Comparison of ENCODE assay signal across 8 mouse cellular contexts in the genomic region with DNA sequence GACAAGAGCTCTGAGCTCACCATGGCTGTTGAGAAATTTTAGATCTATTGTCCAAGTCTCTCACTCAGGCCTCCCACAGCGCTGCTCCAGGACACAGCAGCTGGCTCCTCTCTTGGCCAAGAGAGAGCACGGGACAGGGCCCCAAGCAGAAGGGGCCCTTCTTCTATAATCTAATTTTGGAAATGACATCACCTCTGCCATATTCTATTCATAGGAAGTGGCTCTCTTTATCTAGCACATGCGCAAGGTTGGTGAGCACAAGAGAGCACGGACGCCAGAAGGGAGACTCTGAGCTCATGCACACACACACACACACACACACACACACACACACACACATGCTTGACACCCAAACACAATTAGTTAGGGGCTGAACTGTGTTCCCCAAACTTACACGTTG. TPM values are rescaled to one million over a fixed set of nuclear protein-coding genes. Genes with fewer than 3 reads are reported as not detected.
A peak's percentile ranks its signal among the peaks of the same experiment; 100 is the strongest.
DNase-seq lines count a peak whose midpoint lies in the region; ATAC-seq and TF ChIP-seq lines count a peak whose summit lies in the region.

No protein-coding gene starts in this region.

- no peak for ATAC-seq in forebrain, embryonic 15.5 days (replicated peaks)
- no peak for ATAC-seq in forebrain, embryonic 16.5 days

- H3K79me2 ChIP-seq in macrophage (ENCODE audit: inconsistent target): no peaks in the 10 kb centered on the region

- peak; percentile 11 to 30 for DNase-seq in lung, adult 18-20 months
- DNase-seq in lung, adult 2 months: no peak
- peak; percentile 20 to 21 for DNase-seq in cerebellum, postnatal 10 days
- peak; percentile 46 for DNase-seq in induced T-regulatory cell, adult 2 months (ENCODE audit: low read depth)
- no peak for DNase-seq in thymus, postnatal 10 days (ENCODE audit: low spot score in 2 of 2)

- no peaks in the 10 kb centered on the region for H3K27me3 ChIP-seq in forebrain, embryonic 15.5 days
- no peaks in the 10 kb centered on the region for H3K27me3 ChIP-seq in forebrain, embryonic 16.5 days (replicated peaks; ENCODE audit: control insufficient read depth, insufficient read depth, low read length)

- H3K4me3 ChIP-seq in lung, adult 2 months (replicated peaks; ENCODE audit: extremely low read depth, low read depth, low read length): no peak overlapping the region
- no peak overlapping the region for H3K4me3 ChIP-seq in macrophage (ENCODE audit: inconsistent target)
- H3K4me3 ChIP-seq in forebrain, embryonic 15.5 days: no peak overlapping the region
- no peak overlapping the region for H3K4me3 ChIP-seq in forebrain, embryonic 16.5 days (replicated peaks; ENCODE audit: low read length)

- peak overlapping the region; percentile 45 for H3K27ac ChIP-seq in macrophage
- no peak overlapping the region for H3K27ac ChIP-seq in forebrain, embryonic 15.5 days (replicated peaks)
- H3K27ac ChIP-seq in forebrain, embryonic 16.5 days (ENCODE audit: low read length): no peak overlapping the region

- WGBS in lung, adult 2 months: 13% methylated on average over 6 of the region's 6 CpGs
- WGBS in macrophage (ENCODE audit: missing documents): 54% methylated on average over 6 of the region's 6 CpGs
- WGBS in forebrain, embryonic 15.5 days: 60% methylated on average over 6 of the region's 6 CpGs
- 63% methylated on average over 6 of the region's 6 CpGs for WGBS in forebrain, embryonic 16.5 days

- no peaks in the 10 kb centered on the region for H3K9me3 ChIP-seq in forebrain, embryonic 15.5 days
- no peaks in the 10 kb centered on the region for H3K9me3 ChIP-seq in forebrain, embryonic 16.5 days (ENCODE audit: control insufficient read depth, low read length)

- H3K9ac ChIP-seq in forebrain, embryonic 15.5 days (replicated peaks): no peak overlapping the region
- H3K9ac ChIP-seq in forebrain, embryonic 16.5 days (replicated peaks; ENCODE audit: low read depth, low read length): no peak overlapping the region

- no peak for TF ChIP-seq POLR2A in lung, adult 2 months (IDR thresholded peaks at IDR 0.05; ENCODE audit: borderline replicate concordance, extremely low read depth, low read depth, low read length)

- H3K4me2 ChIP-seq in forebrain, embryonic 15.5 days (replicated peaks): no peak overlapping the region
- H3K4me2 ChIP-seq in forebrain, embryonic 16.5 days (ENCODE audit: low read length): no peak overlapping the region

- H3K4me1 ChIP-seq in lung, adult 2 months (ENCODE audit: control insufficient read depth, insufficient read depth, low read length): no peaks in the 10 kb centered on the region; the same call in 1 of the 2 replicates
- H3K4me1 ChIP-seq in forebrain, embryonic 15.5 days: peaks cover 3% of the 10 kb centered on the region; the same call in 1 of the 2 replicates
- peaks cover 2% of the 10 kb centered on the region; the same call in 1 of the 2 replicates for H3K4me1 ChIP-seq in forebrain, embryonic 16.5 days (replicated peaks; ENCODE audit: control insufficient read depth, insufficient read depth, low read length)

- TF ChIP-seq CTCF in lung, adult 2 months (IDR thresholded peaks at IDR 0.05; ENCODE audit: insufficient read depth, low read length): no peak

- peaks cover 10% of the 10 kb centered on the region; the same call in 1 of the 2 replicates for H3K36me3 ChIP-seq in macrophage (ENCODE audit: inconsistent target)
- no peaks in the 10 kb centered on the region for H3K36me3 ChIP-seq in forebrain, embryonic 15.5 days
- H3K36me3 ChIP-seq in forebrain, embryonic 16.5 days (ENCODE audit: control insufficient read depth, insufficient read depth): no peaks in the 10 kb centered on the region

RNA-seq across cellular contexts. Expression of a gene that starts 31.5 kb away (rescaled TPM):
- 6.3 and 9.8 TPM in 2 replicates for polyA plus RNA-seq in lung, adult 2 months (2012; rRNA removed)
- total RNA-seq in macrophage (2018; cell fraction: chromatin; rRNA removed): 100 to 1,000 TPM in 7 of 26 experiments, 10 to 100 TPM in 19; 19.9 to 142 (median 79.2) TPM
- 10 to 100 TPM; 14.1 to 44.1 (median 24.6) TPM for total RNA-seq in macrophage (2018; cell fraction: cytosol; rRNA removed)
- 100 to 1,000 TPM in 2 of 26 experiments, 10 to 100 TPM in 24; 24.5 to 104 (median 57.7) TPM for total RNA-seq in macrophage (2018; cell fraction: nucleus; rRNA removed)
- polyA plus RNA-seq in macrophage (2018): 27.0 to 33.0 TPM (median 32.7 TPM) in 3 replicates
- 3.3 and 3.9 TPM in 2 replicates for polyA plus RNA-seq in forebrain, embryonic 15.5 days (2015; fragmentation: Nextera tagmentation; extraction: Ambion mirVana)
- polyA plus RNA-seq in forebrain, embryonic 16.5 days (2015; fragmentation: Nextera tagmentation; extraction: Ambion mirVana): 4.3 and 4.6 TPM in 2 replicates

Comparison
In these comparisons a context has a peak if more than half of its experiments do, and no peak if none do; other contexts are left out.
1. DNase-seq: peak in lung, adult 18-20 months (2 of 2), cerebellum, postnatal 10 days (2 of 2) and induced T-regulatory cell, adult 2 months (single experiment); none in lung, adult 2 months (single experiment) and thymus, postnatal 10 days (0 of 2).